Mouse (Mus musculus): Measurements from ENCODE around the gene Utp15. TPM values are rescaled to one million over a fixed set of nuclear protein-coding genes. Genes with fewer than 3 reads are reported as not detected.
A peak's percentile ranks its signal among the peaks of the same experiment; 100 is the strongest.

The Utp15 gene
- polyA plus RNA-seq, 1 experiment = 11.3 TPM

DNA sequence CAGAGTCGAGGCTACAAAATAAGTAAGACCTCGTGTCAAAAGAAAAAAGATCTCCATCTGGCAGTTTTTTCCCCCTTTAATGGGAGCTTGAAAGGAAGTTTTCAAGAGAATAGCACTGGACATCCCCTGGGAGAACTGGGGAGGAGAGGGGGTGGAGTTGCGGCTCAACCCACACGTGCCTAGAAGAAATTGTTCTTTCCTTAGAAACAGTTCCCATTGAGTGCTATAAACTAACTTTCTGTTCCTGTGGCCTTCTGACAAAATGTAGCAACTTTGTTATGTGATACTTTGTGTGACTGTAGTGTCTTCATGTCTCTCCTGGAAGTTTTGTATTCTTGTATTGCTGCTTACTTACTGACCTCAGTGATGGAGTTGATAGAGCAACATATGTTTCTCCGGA is 1.3 kb upstream of the Utp15 start:
- TF ChIP-seq CTCF (IDR thresholded peaks at IDR 0.05; ENCODE audit: borderline replicate concordance, control insufficient read depth, extremely low read depth, insufficient read depth, low read length, poor library complexity) (no peak), POLR2A (IDR thresholded peaks at IDR 0.05; ENCODE audit: control insufficient read depth, extremely low read depth, insufficient read depth, low read length, poor library complexity) (no peak)
- peaks cover 7% of the 10 kb centered on the region; the same call in 1 of the 2 replicates for H3K4me1 ChIP-seq (replicated peaks; ENCODE audit: control insufficient read depth, insufficient read depth, low read length)
- peaks cover 8% of the 10 kb centered on the region; the same call in 1 of the 2 replicates for H3K36me3 ChIP-seq (ENCODE audit: control insufficient read depth, insufficient read depth, low read length)
- H3K27me3 ChIP-seq (ENCODE audit: control insufficient read depth, insufficient read depth, low read length) = no peaks in the 10 kb centered on the region
- H3K4me3 ChIP-seq (ENCODE audit: control insufficient read depth, insufficient read depth, low read length) = no peak overlapping the region
- no peak for DNase-seq
- WGBS = 53% methylated on average over 5 of the region's 5 CpGs
- H3K27ac ChIP-seq (ENCODE audit: control insufficient read depth, insufficient read depth, low read length) = no peak overlapping the region

DNA sequence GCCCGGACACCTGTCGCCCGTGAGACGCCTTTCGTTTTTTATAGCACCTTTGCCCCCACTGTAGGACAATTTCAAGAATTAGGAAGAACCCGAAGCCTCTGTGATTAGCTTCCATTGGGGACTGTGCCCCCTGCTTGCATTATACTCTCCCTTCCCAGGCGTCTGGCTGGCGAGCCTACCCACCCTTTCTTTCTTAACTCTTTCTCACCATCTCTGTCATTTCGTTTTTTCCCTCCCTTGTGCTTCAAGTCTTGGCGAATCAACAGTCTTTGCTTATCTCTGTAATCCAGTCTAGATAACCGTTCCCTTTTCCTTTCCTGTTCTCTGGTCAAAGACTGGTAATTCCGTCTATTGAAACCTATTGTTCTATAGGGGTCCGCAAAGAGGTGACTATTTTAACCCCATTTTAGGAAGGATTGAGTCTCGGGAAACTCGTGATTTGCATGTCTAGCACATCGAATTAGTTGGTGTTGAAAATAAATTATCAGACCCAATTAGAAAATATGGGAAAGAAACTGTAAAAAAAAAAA is 682 bp upstream of the Utp15 start:
- peak overlapping the region; percentile 99 for H3K4me3 ChIP-seq (ENCODE audit: control insufficient read depth, insufficient read depth, low read length)
- peaks cover 7% of the 10 kb centered on the region; the same call in 1 of the 2 replicates for H3K4me1 ChIP-seq (replicated peaks; ENCODE audit: control insufficient read depth, insufficient read depth, low read length)
- no peak overlapping the region for H3K27ac ChIP-seq (ENCODE audit: control insufficient read depth, insufficient read depth, low read length)
- no peak for DNase-seq
- TF ChIP-seq CTCF (IDR thresholded peaks at IDR 0.05; ENCODE audit: borderline replicate concordance, control insufficient read depth, extremely low read depth, insufficient read depth, low read length, poor library complexity) (no peak), POLR2A (IDR thresholded peaks at IDR 0.05; ENCODE audit: control insufficient read depth, extremely low read depth, insufficient read depth, low read length, poor library complexity) (no peak)
- no peaks in the 10 kb centered on the region for H3K27me3 ChIP-seq (ENCODE audit: control insufficient read depth, insufficient read depth, low read length)
- WGBS = 1% methylated on average over 16 of the region's 16 CpGs
- H3K36me3 ChIP-seq (ENCODE audit: control insufficient read depth, insufficient read depth, low read length) = peaks cover 13% of the 10 kb centered on the region; the same call in 1 of the 2 replicates

DNA sequence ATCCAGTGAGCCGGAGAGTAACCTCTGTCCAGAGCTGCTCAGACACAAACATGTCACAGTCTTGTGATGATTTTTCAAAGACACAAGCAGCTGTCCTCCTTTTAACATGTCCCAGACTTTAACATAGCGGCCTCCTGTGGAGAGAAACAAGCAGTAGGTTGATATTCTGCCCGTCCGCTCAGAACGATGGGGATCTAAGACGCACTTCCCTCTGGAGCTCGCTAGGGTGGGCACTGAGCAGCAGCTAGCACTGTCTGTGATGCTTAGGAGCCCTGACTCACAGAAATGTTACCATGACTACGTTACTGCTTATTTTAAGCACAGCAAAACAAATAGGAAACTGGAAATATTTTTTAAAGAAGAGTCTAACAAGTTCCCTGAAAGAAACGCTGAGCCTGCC is 7.9 kb downstream of the Utp15 start:
- 93% methylated on average over 9 of the region's 9 CpGs for WGBS
- Histone ChIP-seq H3K36me3 (ENCODE audit: control insufficient read depth, insufficient read depth, low read length) (peaks cover 74% of the 10 kb centered on the region), H3K27me3 (ENCODE audit: control insufficient read depth, insufficient read depth, low read length) (no peaks in the 10 kb centered on the region), H3K4me1 (replicated peaks; ENCODE audit: control insufficient read depth, insufficient read depth, low read length) (no peaks in the 10 kb centered on the region), H3K27ac (ENCODE audit: control insufficient read depth, insufficient read depth, low read length) (no peak overlapping the region), H3K4me3 (ENCODE audit: control insufficient read depth, insufficient read depth, low read length) (no peak overlapping the region)
- TF ChIP-seq CTCF (IDR thresholded peaks at IDR 0.05; ENCODE audit: borderline replicate concordance, control insufficient read depth, extremely low read depth, insufficient read depth, low read length, poor library complexity) = no peak
- TF ChIP-seq POLR2A (IDR thresholded peaks at IDR 0.05; ENCODE audit: control insufficient read depth, extremely low read depth, insufficient read depth, low read length, poor library complexity) = no peak
- no peak for DNase-seq

DNA sequence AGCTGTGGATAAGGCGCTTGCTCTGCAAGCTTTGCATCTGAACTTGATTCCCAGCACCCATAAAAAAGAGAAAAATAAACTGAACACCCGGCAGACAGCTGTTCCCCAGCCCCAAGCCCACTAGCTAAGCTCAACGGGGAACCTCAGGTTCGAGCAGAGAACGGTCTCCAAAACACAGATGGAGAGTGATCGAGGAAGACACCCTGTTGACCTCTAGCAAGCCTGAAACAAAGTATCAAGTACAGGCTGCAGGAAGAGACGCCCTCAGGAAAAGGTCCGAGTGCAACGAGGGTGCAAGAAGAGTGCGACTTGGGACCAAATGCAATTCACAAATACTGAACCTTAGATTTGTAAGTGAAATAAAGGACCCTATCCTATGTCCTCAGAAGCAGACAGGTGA is 13.2 kb downstream of the Utp15 start:
- Histone ChIP-seq H3K27ac (ENCODE audit: control insufficient read depth, insufficient read depth, low read length) (no peak overlapping the region), H3K4me3 (ENCODE audit: control insufficient read depth, insufficient read depth, low read length) (no peak overlapping the region), H3K36me3 (ENCODE audit: control insufficient read depth, insufficient read depth, low read length) (peaks cover 65% of the 10 kb centered on the region), H3K4me1 (replicated peaks; ENCODE audit: control insufficient read depth, insufficient read depth, low read length) (peaks cover 2% of the 10 kb centered on the region; the same call in 1 of the 2 replicates), H3K27me3 (ENCODE audit: control insufficient read depth, insufficient read depth, low read length) (no peaks in the 10 kb centered on the region)
- no peak for DNase-seq
- TF ChIP-seq CTCF (IDR thresholded peaks at IDR 0.05; ENCODE audit: borderline replicate concordance, control insufficient read depth, extremely low read depth, insufficient read depth, low read length, poor library complexity) (no peak), POLR2A (IDR thresholded peaks at IDR 0.05; ENCODE audit: control insufficient read depth, extremely low read depth, insufficient read depth, low read length, poor library complexity) (no peak)
- WGBS = 97% methylated on average over 10 of the region's 10 CpGs

- Histone ChIP-seq H3K27me3 (ENCODE audit: control insufficient read depth, insufficient read depth, low read length) (no peaks in the 10 kb centered on the region), H3K4me3 (ENCODE audit: control insufficient read depth, insufficient read depth, low read length) (no peak overlapping the region), H3K27ac (ENCODE audit: control insufficient read depth, insufficient read depth, low read length) (no peak overlapping the region), H3K4me1 (replicated peaks; ENCODE audit: control insufficient read depth, insufficient read depth, low read length) (peaks cover 2% of the 10 kb centered on the region; the same call in 1 of the 2 replicates), H3K36me3 (ENCODE audit: control insufficient read depth, insufficient read depth, low read length) (peaks cover 26% of the 10 kb centered on the region)
- no peak for DNase-seq
- 81% methylated on average over 7 of the region's 7 CpGs for WGBS
- no peak for TF ChIP-seq POLR2A (IDR thresholded peaks at IDR 0.05; ENCODE audit: control insufficient read depth, extremely low read depth, insufficient read depth, low read length, poor library complexity)
- TF ChIP-seq CTCF (IDR thresholded peaks at IDR 0.05; ENCODE audit: borderline replicate concordance, control insufficient read depth, extremely low read depth, insufficient read depth, low read length, poor library complexity) = no peak
Measured at GRCm38 (mm10) chr13:98245386-98245785, 17.5 kb downstream of the Utp15 start.

GRCm38 (mm10) chr13:98244571-98245350 is 18.1 kb downstream of the Utp15 start:
- Histone ChIP-seq H3K4me3 (ENCODE audit: control insufficient read depth, insufficient read depth, low read length) (no peak overlapping the region), H3K27me3 (ENCODE audit: control insufficient read depth, insufficient read depth, low read length) (no peaks in the 10 kb centered on the region), H3K27ac (ENCODE audit: control insufficient read depth, insufficient read depth, low read length) (no peak overlapping the region), H3K4me1 (replicated peaks; ENCODE audit: control insufficient read depth, insufficient read depth, low read length) (peaks cover 2% of the 10 kb centered on the region; the same call in 1 of the 2 replicates), H3K36me3 (ENCODE audit: control insufficient read depth, insufficient read depth, low read length) (peaks cover 20% of the 10 kb centered on the region)
- 85% methylated on average over 5 of the region's 5 CpGs for WGBS
- TF ChIP-seq POLR2A (IDR thresholded peaks at IDR 0.05; ENCODE audit: control insufficient read depth, extremely low read depth, insufficient read depth, low read length, poor library complexity) (no peak), CTCF (IDR thresholded peaks at IDR 0.05; ENCODE audit: borderline replicate concordance, control insufficient read depth, extremely low read depth, insufficient read depth, low read length, poor library complexity) (no peak)
- DNase-seq = no peak
